In the genomic region with DNA sequence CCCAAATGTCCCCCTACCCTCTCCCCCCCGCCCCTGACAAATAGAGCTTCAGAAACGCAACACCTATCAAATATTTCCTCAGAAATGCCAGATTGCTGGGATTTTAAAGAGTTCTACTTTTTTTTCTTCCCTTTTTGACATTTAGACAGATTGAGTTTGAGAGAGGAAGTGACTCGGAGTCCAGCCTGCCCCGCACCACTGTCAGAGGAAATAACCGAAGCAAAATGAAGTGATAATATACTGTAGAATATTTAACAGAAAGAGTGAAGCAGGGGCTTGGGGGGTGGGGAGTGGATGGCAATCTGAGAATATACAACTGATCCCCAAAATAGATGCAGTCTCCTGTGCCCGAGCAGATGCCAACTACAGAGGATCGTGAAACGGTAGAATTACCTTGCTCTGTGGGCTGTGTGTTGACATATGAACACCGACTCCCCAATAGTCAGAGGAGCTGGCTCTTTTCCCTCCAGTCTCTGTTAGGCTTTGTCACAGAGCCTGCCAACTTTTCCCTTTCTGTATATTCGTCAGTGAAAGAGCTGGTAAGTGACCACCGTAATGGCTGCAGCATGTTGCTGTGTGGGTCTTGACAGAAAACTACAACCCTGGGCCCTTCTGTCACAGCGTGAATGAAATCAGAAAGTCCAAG, we compare ENCODE assay signal across 12 mouse cellular contexts.
A peak's percentile ranks its signal among the peaks of the same experiment; 100 is the strongest.
DNase-seq lines count a peak whose midpoint lies in the region; ATAC-seq and TF ChIP-seq lines count a peak whose summit lies in the region.
"Had no signal": no experiment of that assay in that cellular context is flagged by ENCODE, and none has a peak within 500 bp of the region (broad histone marks: within the 10 kb centered on the region; RNA-seq: fewer than 3 reads in every experiment).

No protein-coding gene starts in this region.

- no peak for TF ChIP-seq CTCF in brain, embryonic 14.5 days (IDR thresholded peaks at IDR 0.05; ENCODE audit: borderline replicate concordance, extremely low read depth, insufficient read depth, insufficient read length)

- TF ChIP-seq POLR2A in brain, embryonic 14.5 days (IDR thresholded peaks at IDR 0.05; ENCODE audit: borderline replicate concordance, extremely low read depth, insufficient read depth, insufficient read length, poor library complexity, severe bottlenecking), result no peak

- 76% methylated on average over 12 of the region's 12 CpGs for WGBS in limb, embryonic 12.5 days

- H3K4me1 ChIP-seq in limb, embryonic 12.5 days (replicated peaks), result peaks cover 6% of the 10 kb centered on the region
- H3K4me1 ChIP-seq: forebrain, embryonic 10.5 days; liver, embryonic 15.5 days had no signal

- no peaks in the 10 kb centered on the region for H3K36me3 ChIP-seq in limb, embryonic 12.5 days
- H3K36me3 ChIP-seq: forebrain, embryonic 10.5 days; liver, embryonic 15.5 days had no signal

- no peak for ATAC-seq in limb, embryonic 12.5 days (ENCODE audit: insufficient number of reproducible peaks, insufficient read depth, low FRiP score, low TSS enrichment, low read depth)

- no peak overlapping the region for H3K9ac ChIP-seq in limb, embryonic 12.5 days (replicated peaks)
- H3K9ac ChIP-seq: liver, embryonic 15.5 days had no signal

- H3K27ac ChIP-seq in limb, embryonic 12.5 days, result 0 out of 2 replicates have a peak overlapping the region, but pooled peaks have one; percentile 25
- H3K27ac ChIP-seq: forebrain, embryonic 10.5 days; liver, embryonic 15.5 days had no signal

- no peaks in the 10 kb centered on the region for H3K27me3 ChIP-seq in limb, embryonic 12.5 days
- H3K27me3 ChIP-seq: liver, embryonic 15.5 days had no signal

- no peak overlapping the region; the same call in 1 of the 2 replicates for H3K4me2 ChIP-seq in limb, embryonic 12.5 days
- H3K4me2 ChIP-seq: liver, embryonic 15.5 days had no signal

- H3K9me3 ChIP-seq in limb, embryonic 12.5 days, result no peaks in the 10 kb centered on the region
- H3K9me3 ChIP-seq: forebrain, embryonic 10.5 days; liver, embryonic 15.5 days had no signal

- H3K4me3 ChIP-seq in limb, embryonic 12.5 days (replicated peaks), result no peak overlapping the region
- H3K4me3 ChIP-seq: forebrain, embryonic 10.5 days; liver, embryonic 15.5 days had no signal

- DNase-seq in cerebellum, postnatal 14 days, result peak; percentile 15 to 38
- DNase-seq in cerebellum, adult 11-12 months, result no peak
- DNase-seq in layer of hippocampus, adult 9-11 months, result peak; percentile 4
- DNase-seq in layer of hippocampus, adult 8-10 months (ENCODE audit: low spot score in 2 of 2), result no peak
- peak; percentile 35 for DNase-seq in brain, embryonic 14.5 days (ENCODE audit: low read depth)
- DNase-seq in retina, embryonic 14.5 days (ENCODE audit: low spot score), result no peak
- DNase-seq in spleen, postnatal 36 days (ENCODE audit: low spot score in 2 of 2), result no peak
- DNase-seq: adrenal gland, postnatal 25 days; kidney, postnatal 25 days had no signal

Comparison
In these comparisons a context has a peak if more than half of its experiments do, and no peak if none do; other contexts are left out.
1. DNase-seq: peak in cerebellum, postnatal 14 days (2 of 2), layer of hippocampus, adult 9-11 months (single experiment) and brain, embryonic 14.5 days (single experiment); none in cerebellum, adult 11-12 months (single experiment), layer of hippocampus, adult 8-10 months (0 of 2), retina, embryonic 14.5 days (single experiment) and spleen, postnatal 36 days (0 of 2).